Mouse (Mus musculus): ENCODE results near the gene Glrx5. TPM values are rescaled to one million over a fixed set of nuclear protein-coding genes. Genes with fewer than 3 reads are reported as not detected.

The Glrx5 gene
- polyA plus RNA-seq, 1 experiment from 2014 or later, result 254 TPM

Small RNA genes lying within 50 kb of the gene (microRNA-seq; reads per million reads assigned to microRNA genes)
- 4.1 reads per million, percentile 35 among the genes with 10 or more reads in this experiment for gene Mir3069 (ENCODE audit: borderline number of aligned reads)

Other genes starting within 250 kb of the Glrx5 start
- 1.3 and 1.5 TPM in 2 replicates for gene Clmn, start 167.6 kb upstream of the Glrx5 start, polyA plus RNA-seq (2014; fragmentation: Nextera tagmentation; extraction: Ambion mirVana)
- 0.10 and 0.42 TPM in 2 replicates for gene Syne3, start 22.9 kb upstream of the Glrx5 start, polyA plus RNA-seq (2014; fragmentation: Nextera tagmentation; extraction: Ambion mirVana)
- not detected in 2 replicates for gene Tcl1b2, start 113.3 kb downstream of the Glrx5 start, polyA plus RNA-seq (2014; fragmentation: Nextera tagmentation; extraction: Ambion mirVana)
- gene Tcl1b1, start 127.0 kb downstream of the Glrx5 start, polyA plus RNA-seq (2014; fragmentation: Nextera tagmentation; extraction: Ambion mirVana), result not detected in 2 replicates
- not detected in 2 replicates for gene Tcl1b5, start 143.7 kb downstream of the Glrx5 start, polyA plus RNA-seq (2014; fragmentation: Nextera tagmentation; extraction: Ambion mirVana)
- gene Tcl1b3, start 158.4 kb downstream of the Glrx5 start, polyA plus RNA-seq (2014; fragmentation: Nextera tagmentation; extraction: Ambion mirVana), result not detected in 2 replicates
- gene Tcl1b4, start 169.3 kb downstream of the Glrx5 start, polyA plus RNA-seq (2014; fragmentation: Nextera tagmentation; extraction: Ambion mirVana), result not detected in 2 replicates
- gene Tcl1, start 190.1 kb downstream of the Glrx5 start, polyA plus RNA-seq (2014; fragmentation: Nextera tagmentation; extraction: Ambion mirVana), result not detected in 2 replicates